Mouse (Mus musculus): ENCODE results near the gene Zbed3.
"Not testable (repeated sequence)": the region's sequence is repeated elsewhere in the genome, so short reads cannot be mapped to it uniquely, and the experiment has no call there.

Zbed3 gene

GRCm38 (mm10) chr13:95330507-95330906 is 7.1 kb downstream of the Zbed3 start:
- intact Hi-C loops (cut with DNase I), result no loop called here

- intact Hi-C loops (cut with DNase I), result no loop called here
Observed at GRCm38 (mm10) chr13:95332086-95332899, 8.9 kb downstream of the Zbed3 start.

GRCm38 (mm10) chr13:95336122-95336677 is 12.8 kb downstream of the Zbed3 start:
- intact Hi-C loops (cut with DNase I), result no loop called here

- intact Hi-C loops (cut with DNase I), result no loop called here
Observed at GRCm38 (mm10) chr13:95343470-95343869, 20.1 kb downstream of the Zbed3 start.

- intact Hi-C loops (cut with DNase I), result loop anchor here (5.0 kb wide), 1 partner anchor 329 kb away; no protein-coding TSS in a partner anchor
Observed at GRCm38 (mm10) chr13:95345869-95346268, 22.5 kb downstream of the Zbed3 start.

GRCm38 (mm10) chr13:95347018-95347696 is 23.7 kb downstream of the Zbed3 start:
- intact Hi-C loops (cut with DNase I), result loop anchor here (5.0 kb wide), 1 partner anchor 330 kb away; no protein-coding TSS in a partner anchor

GRCm38 (mm10) chr13:95348476-95348875 is 25.1 kb downstream of the Zbed3 start:
- intact Hi-C loops (cut with DNase I), result loop anchor here (5.0 kb wide), 1 partner anchor 331 kb away; no protein-coding TSS in a partner anchor

GRCm38 (mm10) chr13:95358223-95358622 is 34.8 kb downstream of the Zbed3 start:
- intact Hi-C loops (cut with DNase I), result no loop called here

GRCm38 (mm10) chr13:95363440-95363839 is 40.0 kb downstream of the Zbed3 start:
- intact Hi-C loops (cut with DNase I), result loop anchor here (5.0 kb wide), 1 partner anchor 1226 kb away; no protein-coding TSS in a partner anchor

GRCm38 (mm10) chr13:95366356-95366755 is 42.9 kb downstream of the Zbed3 start:
- intact Hi-C loops (cut with DNase I), result no loop called here

GRCm38 (mm10) chr13:95374701-95375553 is 51.5 kb downstream of the Zbed3 start, which contains the start of gene Aggf1:
Aggf1 (minus strand) TSS chr13:95375352.
- intact Hi-C loops (cut with DNase I), result no loop called here

- intact Hi-C loops (cut with DNase I), result no loop called here
Observed at GRCm38 (mm10) chr13:95375554-95375914, 52.1 kb downstream of the Zbed3 start.

- intact Hi-C loops (cut with DNase I), result not testable (repeated sequence)
Observed at GRCm38 (mm10) chr13:95376689-95377289, 53.4 kb downstream of the Zbed3 start.

- intact Hi-C loops (cut with DNase I), result no loop called here
Observed at GRCm38 (mm10) chr13:95378696-95379095, 55.3 kb downstream of the Zbed3 start.

GRCm38 (mm10) chr13:95382418-95382817 is 59.0 kb downstream of the Zbed3 start:
- intact Hi-C loops (cut with DNase I), result no loop called here
